Mouse (Mus musculus) spleen, postnatal 4 days (tissue): ENCODE measurements around the gene Eif5a.

Source experiments
- DNase-seq, 2 experiments: peaks; one replicate each; pipeline ENCODE4 v3.0.0; 2022; ENCODE audit warnings: low spot score in 2 of 2

Eif5a gene

DNA sequence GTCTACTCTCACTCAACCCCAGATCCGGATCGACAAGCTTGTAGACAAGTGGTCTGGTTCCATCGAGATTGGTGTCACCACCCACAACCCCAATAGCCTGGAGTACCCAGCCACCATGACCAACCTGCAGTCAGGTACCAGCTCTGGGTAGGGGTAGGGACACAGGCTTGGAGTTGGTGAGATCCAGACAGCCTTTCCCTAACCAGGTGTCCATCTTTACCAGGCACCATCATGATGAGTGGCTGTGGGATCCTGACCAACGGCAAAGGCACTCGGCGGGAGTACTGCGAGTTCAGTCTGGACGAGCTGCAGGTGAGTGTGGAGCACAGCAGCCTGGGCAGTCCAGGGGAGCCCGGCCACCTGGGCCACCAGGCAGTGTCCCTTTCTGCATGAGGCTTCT lies 17.4 kb downstream of the Eif5a start:
- no peak for DNase-seq

DNA sequence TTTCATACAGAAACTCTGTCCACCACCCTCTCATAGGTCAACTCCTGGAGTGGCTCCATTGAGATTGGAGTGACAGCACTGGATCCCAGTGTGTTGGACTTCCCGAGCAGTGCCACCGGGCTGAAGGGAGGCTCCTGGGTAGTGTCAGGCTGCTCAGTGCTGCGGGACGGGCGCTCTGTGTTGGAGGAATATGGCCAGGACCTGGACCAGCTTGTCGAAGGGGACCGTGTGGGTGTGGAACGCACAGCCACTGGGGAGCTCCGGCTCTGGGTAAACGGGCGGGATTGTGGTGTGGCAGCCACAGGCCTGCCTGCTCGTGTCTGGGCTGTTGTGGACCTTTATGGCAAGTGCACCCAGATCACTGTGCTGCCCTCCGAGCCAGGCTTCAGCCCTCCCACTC lies 18.8 kb downstream of the Eif5a start:
- DNase-seq, result peak; percentile 14 to 62

DNA sequence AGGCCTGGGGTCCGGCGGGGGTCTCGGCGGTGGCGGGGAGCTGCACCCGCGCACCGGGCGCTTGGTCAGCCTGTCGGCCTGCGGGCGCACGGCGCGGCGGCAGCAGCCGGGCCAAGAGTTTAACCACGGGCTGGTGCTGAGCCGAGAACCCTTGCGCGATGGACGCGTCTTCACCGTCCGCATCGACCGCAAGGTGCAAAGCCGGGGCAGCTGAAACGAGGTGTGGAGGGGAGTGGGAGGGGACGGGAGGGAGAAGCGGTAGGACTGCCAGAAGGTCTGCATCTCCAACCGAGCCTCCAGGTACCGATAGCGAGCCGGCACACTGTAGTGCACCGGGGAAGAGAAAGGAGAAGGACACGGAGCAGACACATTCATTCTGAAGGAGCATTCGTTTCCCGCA lies 19.8 kb downstream of the Eif5a start:
- DNase-seq, result peak in 1 of 2 experiments; percentile 80

DNA sequence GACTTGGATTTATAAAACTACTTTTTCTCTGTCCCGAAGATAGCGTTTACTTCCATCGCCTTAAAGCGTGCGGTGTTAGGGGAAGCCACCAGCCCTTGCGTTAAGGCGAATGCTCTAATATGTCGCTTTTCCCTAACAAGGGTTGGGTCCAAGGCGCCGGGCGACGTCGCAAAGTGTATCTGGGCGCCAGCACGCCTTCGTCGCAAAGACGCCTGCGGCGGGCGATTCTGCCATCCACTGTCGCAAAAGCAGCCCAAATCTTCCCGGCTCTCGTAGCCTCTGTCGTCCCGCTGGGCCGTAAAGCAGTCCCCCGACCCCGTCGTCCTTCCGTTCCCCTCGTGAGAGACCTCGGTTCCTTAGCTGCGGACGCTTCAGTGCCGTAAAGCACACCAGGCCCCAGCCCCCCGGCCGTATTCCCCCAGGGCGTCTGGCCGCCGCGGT lies 20.3 kb downstream of the Eif5a start:
- DNase-seq, result peak; percentile 90 to 93

DNA sequence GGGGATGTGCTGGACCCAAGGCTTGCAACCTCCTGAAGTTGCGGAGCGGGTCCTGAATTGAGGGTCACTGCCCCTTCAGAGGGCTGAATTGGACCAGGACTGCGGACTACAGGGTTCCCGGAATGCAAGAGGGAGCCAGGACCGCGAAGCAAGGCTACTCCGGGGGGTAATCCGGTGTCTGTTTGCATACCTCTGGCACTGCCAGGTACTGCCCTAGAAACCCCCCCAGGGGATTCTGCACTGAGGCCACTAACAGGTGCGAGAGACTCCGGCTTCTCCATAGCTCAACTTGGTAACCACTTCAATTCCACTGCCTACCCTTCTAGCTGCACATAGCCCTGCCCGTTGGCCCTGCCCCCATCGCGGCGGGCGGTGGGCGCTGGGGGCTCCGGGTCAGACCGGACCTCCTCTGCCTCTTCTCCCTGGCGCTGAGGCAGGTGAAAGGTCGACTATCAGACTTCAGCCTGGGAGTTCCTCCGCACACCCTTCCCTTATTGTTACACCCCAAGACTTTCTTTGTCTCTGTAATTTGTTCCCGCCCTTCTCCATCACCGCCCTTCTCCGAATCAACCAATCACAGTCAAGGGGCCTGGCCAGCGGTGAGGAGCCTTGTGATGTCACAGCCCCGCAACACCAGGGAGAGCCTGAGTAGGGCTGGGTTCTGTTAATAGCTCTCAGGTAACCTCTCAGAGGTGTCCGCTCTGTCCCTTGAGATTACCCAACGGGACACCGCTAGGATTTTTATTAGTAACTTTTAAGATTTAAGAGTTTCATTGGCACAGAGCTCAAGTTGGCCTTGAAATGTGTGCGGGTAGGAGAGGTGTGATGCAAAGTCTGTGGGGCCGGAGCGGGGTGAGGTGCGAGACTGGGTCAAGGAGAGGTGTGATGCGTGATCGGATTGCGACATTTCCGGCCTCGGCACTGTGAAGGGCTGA lies 21.0 kb downstream of the Eif5a start, which contains the start of the genes 2810408A11Rik and Neurl4:
TSS of gene 2810408A11Rik (minus strand) at position 517 of the 935 bp plus-strand sequence.
TSS of gene Neurl4 (plus strand) at position 602 of the 935 bp plus-strand sequence.
- DNase-seq, result peak; percentile 89

DNA sequence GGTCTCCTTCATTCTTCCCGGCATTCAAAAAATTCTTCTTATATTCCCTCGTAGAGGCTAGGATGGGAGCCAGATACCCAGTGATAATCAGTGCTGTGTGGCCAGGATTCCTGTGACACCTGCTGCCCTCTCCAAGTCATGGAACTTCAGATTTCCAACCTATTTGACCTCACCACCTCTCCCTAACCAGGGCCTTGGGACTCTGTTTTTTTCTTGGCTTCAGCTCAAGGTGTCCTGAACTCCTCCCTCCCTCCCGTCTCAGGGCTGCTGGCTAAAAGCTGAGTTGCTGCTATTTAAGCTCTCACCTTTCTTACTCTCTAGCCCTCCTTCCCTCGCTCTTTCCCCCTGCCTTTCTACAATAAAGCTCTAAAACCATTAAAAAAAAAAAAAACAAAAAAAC lies 21.9 kb downstream of the Eif5a start:
- DNase-seq, result no peak

DNA sequence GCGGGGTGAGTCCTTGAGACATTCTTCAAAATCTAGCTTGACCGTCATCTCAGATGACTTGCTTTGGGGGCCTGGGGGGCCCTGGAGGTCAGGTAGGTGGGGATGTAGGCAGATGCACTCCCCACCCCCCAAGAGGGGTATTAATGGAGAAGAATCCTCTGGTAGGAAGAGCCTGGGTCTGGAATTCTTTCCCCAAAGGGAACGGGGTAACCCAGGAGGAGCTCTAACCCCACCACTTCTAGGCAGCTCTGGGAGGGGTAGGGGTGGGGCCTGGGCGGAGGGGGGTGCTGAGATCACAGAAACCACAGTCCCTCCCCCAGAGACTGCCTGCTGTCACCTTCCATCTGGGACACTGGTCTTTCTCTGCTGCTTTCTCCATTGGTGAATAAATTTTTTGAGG lies 26.5 kb downstream of the Eif5a start, which contains the start of gene Acap1:
TSS of gene Acap1 (minus strand) at position 249 of the 400 bp plus-strand sequence.
- DNase-seq, result no peak

DNA sequence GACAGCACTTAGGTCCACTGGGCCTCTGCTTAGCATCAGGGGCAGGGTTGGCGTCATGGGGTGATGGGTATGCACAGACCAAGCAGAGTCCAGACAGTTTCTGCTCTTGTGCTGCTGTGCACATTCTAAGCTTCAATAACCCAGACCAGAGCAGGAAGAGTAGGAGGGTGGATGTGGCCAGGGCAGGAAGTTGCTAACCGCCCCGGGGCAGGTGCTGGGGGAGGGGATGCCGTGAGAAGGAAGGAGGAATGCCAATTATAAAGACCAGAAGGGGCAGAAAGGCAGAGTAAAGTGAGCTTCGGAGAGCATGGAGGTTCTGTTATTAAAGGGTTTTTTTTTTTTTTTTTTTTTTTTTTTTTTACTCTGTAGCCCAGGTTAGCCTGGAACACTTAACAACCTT lies 27.1 kb downstream of the Eif5a start:
- DNase-seq, result peak in 1 of 2 experiments; percentile 70

DNA sequence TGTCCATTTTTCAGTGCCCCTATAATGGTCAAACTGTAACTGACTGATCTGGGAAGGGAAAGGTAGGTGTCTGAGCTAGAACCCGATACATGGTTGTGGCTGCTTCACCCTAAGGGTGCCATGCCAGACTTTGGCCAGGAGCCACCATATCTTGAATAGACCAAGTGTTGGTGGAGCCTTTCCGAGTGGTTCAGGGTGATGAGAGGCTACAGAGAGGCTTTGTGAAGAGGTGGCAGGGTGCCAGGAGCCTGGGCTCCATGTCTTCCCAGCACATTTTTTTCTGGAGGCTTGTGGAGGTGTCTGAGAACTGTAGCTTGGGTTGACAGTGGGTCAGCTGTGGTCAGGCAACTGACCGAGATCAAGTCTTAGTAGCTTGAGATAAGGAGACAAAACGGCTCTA lies 30.3 kb downstream of the Eif5a start:
- DNase-seq, result peak in 1 of 2 experiments; percentile 59

DNA sequence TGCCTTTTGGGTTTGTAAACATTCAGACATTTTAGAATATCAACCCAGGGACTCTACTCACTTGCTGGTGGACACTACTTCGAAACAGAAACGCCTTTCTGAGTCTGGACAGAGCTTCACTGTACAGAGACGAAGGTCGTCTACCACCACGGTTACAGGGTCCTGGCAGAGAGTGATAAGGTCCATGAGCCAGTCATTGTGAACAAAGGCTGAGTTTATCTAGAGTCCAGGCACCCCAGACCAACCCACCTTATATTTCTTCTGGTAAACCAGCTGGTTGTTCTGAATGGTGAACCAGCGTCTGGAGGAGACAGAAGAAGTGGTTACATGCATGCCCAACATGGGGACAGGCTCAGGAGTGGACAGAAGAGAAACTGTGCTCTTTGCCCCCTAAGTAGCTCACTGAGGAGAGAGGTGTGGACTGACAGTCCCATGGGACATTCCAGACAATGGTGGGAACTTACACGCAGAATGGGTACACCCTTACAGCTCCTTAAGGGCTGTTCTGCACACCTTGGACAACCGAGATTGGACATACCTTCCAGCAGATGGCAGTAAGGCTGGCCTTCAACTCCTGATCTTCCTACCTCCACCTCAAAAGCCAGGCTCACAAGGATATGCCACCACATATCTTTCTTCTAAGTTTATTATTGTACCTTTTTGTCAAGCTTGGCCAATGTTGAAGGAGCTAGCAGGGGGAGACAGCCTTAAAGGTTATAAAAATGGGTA lies 34.7 kb downstream of the Eif5a start:
- no peak for DNase-seq

DNA sequence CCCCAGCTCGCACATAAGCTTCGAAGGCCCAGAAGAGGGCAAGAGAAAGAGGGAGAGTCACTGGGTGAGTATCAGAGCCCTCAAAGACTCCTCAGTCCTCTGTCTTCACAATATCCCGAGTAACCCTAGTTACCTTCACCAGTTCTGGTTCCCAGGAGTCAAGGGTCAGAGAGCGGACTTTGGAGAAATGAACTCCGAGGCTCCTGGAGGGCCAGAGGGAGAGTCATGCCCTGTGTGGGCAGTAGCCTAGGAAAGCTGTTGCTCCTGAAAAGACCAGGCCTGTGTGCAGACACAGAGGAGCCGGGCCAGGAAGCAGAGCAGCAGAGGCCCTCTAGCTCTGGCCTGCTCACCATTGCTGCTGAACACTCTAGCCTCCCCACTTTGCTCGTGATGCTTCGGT lies 37.1 kb downstream of the Eif5a start:
- no peak for DNase-seq

DNA sequence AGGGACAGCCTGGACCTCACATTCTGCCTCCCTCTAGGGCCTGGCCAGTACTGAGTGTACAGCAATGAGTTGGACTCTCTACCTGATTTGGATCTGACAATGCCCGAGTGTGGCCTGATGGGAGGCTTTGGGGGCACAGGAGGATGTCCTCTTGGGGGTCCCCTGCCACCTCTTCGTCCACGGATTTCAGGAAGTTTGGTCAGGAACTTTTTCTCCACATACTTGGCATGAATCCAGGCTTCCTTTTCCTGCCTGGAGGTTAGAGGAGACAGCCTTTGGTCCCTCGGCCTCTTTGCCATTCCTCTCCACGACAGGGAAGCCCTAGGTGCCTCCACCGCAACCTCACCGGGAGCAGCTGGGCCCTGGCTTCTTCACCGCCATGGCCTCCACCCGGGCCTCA lies 37.5 kb downstream of the Eif5a start:
- no peak for DNase-seq

DNA sequence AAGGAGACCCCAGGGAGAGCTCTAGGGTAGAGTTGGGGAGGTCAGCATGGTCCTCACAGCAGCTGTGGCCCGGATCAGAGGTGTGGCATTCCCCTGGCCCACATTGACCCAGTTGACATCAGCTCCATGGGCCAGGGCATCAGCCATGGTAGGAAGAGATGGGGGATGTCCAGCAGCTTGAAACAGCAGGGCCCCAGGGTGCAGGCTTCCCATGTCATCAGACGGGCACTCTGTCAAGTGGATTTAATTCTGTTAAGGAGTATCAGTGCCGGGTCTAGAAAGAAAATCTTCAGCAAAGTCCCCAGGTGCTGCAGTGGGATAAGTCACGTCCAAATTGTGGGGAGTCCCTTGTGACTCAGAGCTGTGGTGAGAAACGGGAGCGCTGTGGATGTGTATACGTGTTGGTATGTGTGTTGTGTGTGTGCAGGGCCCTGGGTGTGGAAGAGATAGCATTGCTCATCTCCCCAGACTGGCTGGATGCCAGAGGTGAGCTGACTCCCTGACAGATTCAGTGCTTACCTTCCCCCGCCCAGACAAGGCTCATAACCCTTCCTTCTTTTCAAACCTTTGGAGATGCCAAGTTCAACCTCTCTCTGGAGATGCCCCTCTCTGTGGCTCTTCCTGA lies 38.1 kb downstream of the Eif5a start:
- DNase-seq, result peak in 1 of 2 experiments; percentile 72

DNA sequence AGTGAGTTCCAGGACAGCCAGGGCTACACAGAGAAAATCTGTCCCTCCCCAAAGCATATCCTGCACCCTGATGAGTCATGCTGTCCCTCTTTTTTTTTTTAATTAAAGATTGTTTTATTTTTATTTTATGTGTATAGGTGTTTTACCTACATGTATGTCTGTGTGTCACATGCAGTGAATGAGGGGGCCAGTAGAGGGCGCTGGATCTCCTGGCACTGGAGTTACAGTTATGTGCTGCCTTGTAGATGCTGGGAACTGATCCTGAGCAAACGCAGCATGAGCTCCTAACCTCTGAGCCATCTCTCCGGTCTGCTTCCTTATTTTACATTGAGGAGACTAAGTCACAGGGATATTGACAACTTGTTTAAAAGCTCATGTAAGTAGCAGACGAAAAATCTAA lies 38.7 kb downstream of the Eif5a start:
- DNase-seq, result peak; percentile 71 to 86

DNA sequence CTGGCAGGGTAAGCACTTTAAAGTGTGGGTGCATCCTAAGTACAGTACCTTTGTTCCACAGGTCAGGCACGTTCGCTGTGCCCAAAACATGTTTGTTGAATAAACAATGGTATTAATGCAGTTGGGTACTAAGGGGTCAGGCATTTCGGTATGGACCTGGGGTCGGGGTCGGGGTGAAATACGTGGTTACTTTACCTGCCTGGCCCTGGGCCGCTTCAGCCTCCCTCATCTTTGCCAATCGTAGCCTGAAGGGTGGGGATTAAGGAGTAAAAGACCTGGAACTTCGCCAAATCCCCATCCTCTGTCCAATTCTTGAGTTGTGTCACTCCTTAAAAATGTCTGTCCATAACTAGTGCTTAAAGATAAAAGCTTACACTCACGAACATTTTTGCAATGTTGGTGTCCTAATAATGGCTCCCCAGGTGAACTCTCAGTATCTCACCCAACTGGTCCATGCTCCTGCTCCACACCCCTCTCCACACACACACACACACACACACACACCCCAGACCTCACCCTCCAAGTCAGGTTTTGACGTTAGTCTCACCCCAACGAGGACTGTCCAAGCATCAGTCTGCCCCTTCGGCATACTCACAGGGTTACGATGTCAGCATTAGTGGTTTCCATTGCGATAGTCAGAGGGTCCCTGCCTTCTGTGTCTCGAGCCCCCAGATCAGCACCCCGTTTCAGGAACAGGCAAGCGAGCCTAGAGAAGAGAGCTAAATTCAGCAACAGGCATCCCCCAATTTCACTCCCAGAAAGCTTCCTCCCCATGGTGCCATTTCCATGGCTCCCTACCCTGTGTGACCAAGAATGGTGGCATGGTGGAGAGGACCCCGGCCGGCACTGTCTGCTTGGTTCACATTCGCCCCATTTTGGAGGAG lies 39.7 kb downstream of the Eif5a start:
- no peak for DNase-seq

DNA sequence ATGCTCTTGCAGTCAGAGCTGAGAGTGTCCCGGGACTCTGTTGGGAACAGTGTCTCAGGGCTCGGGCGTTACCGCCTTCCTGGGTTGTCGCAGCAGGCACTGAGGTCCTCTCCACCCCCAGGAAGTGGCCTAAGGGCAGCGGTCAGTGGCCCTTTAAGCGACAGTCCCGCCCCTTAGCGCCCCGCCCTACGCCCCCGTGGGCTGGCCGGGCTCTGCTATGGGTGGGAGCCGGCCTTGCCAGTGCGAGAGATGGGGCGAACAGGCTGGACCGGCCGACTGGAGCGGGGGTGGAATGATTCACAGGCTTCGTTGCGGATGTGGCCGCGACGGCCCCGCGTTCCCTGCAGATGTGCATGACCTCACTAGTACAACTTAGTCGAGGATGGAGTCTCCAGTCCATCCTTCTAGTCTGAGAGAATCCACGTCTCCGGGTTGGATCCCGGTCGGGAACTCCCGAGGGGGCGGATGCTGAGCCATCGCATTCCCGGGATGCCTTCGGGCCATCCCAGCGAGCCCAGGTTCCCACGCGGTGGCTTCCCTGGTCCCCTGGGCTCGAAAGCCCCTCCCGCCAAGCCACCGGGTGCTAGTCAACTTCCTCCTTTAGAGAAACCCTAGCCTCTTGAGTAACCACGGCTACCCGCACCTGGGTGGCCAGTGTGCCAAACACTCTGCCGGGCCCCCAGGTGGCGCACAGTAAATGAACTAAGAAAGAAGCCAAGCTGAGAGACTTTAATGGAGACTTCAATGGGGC lies 40.7 kb downstream of the Eif5a start, which contains the start of gene Kctd11:
TSS of gene Kctd11 (minus strand) at position 554 of the 751 bp plus-strand sequence.
- DNase-seq, result peak; percentile 81 to 87

DNA sequence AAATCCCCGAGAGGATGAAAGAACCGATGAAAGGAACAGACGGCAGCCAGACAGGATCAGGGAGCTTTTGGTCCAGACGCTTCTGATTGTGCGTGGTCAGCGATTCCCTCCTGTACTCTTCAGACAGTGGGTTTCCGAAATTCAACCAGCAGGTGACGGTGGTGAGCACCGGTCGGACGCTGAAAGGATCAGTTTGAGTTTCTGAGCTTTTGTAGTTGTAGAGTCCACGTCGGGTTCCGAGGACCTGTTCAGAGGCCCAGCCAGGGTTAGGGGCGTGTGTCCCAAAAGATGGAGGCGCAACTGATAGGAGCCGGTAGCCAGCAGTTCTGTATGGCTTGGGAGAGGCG lies 41.3 kb downstream of the Eif5a start:
- DNase-seq, result peak; percentile 77 to 86

DNA sequence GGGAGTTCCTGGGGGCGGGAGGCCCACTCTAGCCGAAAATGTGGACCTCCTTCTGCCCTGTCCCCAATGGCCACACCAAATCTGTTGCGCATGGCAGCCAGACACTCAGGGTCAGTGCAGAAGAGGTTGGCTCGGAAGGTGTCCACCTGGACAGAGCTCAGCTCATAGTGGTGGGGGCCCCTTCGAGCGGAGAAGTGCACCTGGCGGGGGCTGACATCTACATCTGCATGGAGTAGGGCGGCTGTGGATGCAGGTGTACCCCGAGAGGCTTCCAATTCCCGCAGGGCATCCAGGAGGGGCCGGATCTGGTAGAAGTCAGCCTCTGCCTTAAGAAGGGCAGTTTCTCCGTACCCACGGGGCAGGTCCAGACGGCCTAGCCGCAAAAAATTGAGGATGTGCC lies 42.0 kb downstream of the Eif5a start:
- DNase-seq, result no peak

DNA sequence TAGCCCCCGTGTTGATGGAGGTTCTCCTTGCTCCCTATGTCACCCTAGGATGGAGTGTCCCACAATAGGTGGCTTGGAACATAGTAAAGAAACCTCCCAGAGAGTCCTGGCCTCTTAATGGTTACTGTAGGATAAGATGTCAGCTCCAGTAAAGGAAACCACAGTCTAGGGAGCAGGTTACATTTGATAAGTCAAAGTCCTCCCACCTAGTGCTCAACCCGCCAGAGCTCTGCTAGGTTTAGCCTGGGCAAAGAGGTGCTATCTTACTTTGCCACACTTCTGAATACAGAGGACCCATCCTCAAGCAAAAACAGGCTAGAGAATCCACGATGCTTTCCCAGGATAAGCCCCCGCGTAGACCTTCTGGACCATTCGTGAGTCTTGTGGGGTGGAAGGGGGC lies 42.8 kb downstream of the Eif5a start:
- DNase-seq, result no peak

DNA sequence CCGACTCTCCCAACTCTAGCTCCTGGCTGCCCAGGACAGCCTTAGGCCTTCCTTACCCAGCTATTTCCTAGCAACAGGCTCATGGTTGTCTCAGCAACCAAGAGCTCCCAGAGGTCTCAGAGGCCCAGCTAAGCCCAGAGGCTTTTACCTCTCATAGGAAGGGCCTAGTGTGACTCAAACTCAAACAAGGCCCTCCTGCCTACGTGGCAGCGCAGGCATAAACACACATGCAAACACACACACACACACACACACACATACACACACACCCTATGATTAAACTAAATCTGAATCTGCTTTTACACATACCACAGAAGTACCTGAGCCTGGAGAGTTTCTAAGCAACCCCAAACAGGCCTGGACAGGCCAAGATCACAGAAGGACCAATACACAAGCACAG lies 43.4 kb downstream of the Eif5a start:
- DNase-seq, result no peak
